Mouse (Mus musculus) stomach, postnatal 0 days (tissue): Measurements from ENCODE around the gene Bbx.

Experiments used
- CTCF ChIP-seq: IDR thresholded peaks from 2 replicates; pipeline ENCODE4 v1.5.1; 2016; ENCODE audit warnings: antibody characterized with exemption, low read depth, mild to moderate bottlenecking, moderate library complexity
- EP300 ChIP-seq: optimal IDR thresholded peaks from 2 replicates; pipeline ENCODE3; 2016; ENCODE audit warnings: antibody characterized with exemption

- TF ChIP-seq CTCF (no peak), EP300 (no peak)
Observed at GRCm38 (mm10) chr16:50272813-50273212, 159.4 kb downstream of the Bbx start.
